Mouse (Mus musculus): ENCODE measurements around the gene St6galnac4. TPM values are rescaled to one million over a fixed set of nuclear protein-coding genes. Genes with fewer than 3 reads are reported as not detected.

St6galnac4 gene
- 100 to 1,000 TPM in 2 of 26 experiments, 10 to 100 TPM in 24; 17.3 to 114 (median 35.7) TPM for total RNA-seq (2018; cell fraction: chromatin; rRNA removed)
- total RNA-seq (2018; cell fraction: cytosol; rRNA removed), result 10 to 100 TPM; 19.7 to 54.7 (median 39.3) TPM
- 100 to 1,000 TPM in 2 of 26 experiments, 10 to 100 TPM in 24; 25.3 to 122 (median 46.9) TPM for total RNA-seq (2018; cell fraction: nucleus; rRNA removed)
- 30.1 to 43.5 TPM (median 34.6 TPM) in 3 replicates for polyA plus RNA-seq (2018)

DNA sequence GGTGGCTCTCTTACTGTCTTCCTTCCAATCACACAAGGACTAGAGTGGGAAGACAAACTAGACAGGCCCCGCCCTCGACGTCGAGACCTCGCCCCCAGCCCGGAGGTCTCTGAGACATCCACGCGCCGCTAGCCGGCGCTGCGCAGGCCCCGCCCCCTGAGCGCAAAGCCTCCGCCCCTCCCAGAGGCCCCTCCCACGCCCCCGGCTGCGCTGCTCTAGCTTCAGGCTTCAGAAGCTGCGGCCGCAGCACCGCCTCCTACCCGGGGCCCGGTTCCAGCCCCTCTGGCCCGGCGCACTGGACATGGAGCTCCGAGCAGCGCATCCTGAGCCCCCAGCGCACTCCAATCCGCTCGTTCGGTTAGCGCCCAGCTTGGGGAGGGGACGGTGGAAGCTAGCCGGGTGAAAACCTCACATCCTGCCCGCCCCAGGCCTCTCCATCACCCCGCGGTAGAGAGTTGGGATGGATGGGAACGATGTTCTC lies at the start of gene St6galnac4:
Gene St6galnac4 (plus strand): TSS at position 225 of the 481 bp plus-strand sequence.
- peak within 1 kb of the TSS; percentile 58 for H3K27ac ChIP-seq
- H3K79me2 ChIP-seq (ENCODE audit: inconsistent target), result peaks cover 25% of the 10 kb centered on the region
- WGBS (ENCODE audit: missing documents), result 2% methylated on average over 38 of the region's 38 CpGs
- peak within 1 kb of the TSS; percentile 75 for H3K4me3 ChIP-seq (ENCODE audit: inconsistent target)
- H3K36me3 ChIP-seq (ENCODE audit: inconsistent target), result no peaks in the 10 kb centered on the region

DNA sequence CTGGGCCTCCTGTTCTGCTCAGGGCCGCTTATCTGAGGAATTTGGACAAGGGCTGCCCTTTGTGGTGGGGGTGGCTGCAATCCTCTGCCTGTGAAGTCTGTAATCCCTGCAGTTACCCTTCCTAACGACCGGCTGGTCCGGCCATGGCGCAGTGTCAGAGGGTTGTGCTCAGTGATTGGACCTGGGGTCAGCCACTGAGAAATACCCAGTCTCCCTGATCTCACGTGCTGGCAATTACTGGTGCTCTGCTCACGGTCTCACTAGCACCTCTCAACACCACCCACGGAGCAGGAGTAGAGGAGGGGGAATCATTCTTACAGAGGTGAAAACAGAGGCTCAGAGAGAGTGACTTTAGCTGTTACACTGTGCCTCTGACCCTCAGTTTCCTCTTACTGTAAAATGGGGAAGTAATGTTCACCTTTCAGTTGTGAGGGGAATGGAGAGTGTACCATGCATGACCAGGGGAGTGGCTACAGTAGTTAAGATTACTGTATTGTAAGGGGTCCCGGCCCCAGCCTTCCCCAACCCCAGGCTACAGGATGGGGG lies 49.5 kb upstream of the St6galnac4 start:
- Histone ChIP-seq H3K36me3 (ENCODE audit: inconsistent target) (no peaks in the 10 kb centered on the region), H3K79me2 (ENCODE audit: inconsistent target) (no peaks in the 10 kb centered on the region), H3K27ac (peak overlapping the region; percentile 24; the same call in 1 of the 2 replicates), H3K4me3 (ENCODE audit: inconsistent target) (peak overlapping the region; percentile 28; the same call in 1 of the 2 replicates)
- WGBS (ENCODE audit: missing documents), result 14% methylated on average over 9 of the region's 9 CpGs

GRCm38 (mm10) chr2:32537941-32538340 lies 49.0 kb upstream of the St6galnac4 start:
- Histone ChIP-seq H3K36me3 (ENCODE audit: inconsistent target) (no peaks in the 10 kb centered on the region), H3K79me2 (ENCODE audit: inconsistent target) (no peaks in the 10 kb centered on the region), H3K27ac (no peak overlapping the region), H3K4me3 (ENCODE audit: inconsistent target) (no peak overlapping the region)
- WGBS (ENCODE audit: missing documents), result 100% methylated on average over 5 of the region's 5 CpGs

DNA sequence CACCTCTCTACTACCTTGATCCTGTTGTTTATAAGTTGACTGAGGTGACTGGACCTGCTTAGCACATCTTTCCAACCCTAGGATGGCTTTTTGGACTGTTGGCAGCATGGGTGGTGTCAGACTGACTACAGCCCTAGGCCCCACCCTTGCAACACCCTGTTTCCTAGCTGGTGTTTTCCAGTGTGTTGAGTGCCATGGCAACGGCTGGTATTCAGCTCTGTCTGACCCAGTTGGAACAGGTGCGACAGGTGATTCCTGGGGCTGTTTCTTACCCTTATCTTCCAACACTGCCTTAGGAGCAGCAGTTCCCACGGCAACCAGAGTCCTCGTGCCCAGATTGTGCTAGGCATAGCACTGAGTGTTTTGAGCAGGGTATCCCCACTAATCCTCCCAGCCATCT lies 48.4 kb upstream of the St6galnac4 start:
- H3K79me2 ChIP-seq (ENCODE audit: inconsistent target), result no peaks in the 10 kb centered on the region
- H3K4me3 ChIP-seq (ENCODE audit: inconsistent target), result no peak overlapping the region
- no peak overlapping the region for H3K27ac ChIP-seq
- no peaks in the 10 kb centered on the region for H3K36me3 ChIP-seq (ENCODE audit: inconsistent target)
- WGBS (ENCODE audit: missing documents), result 88% methylated on average over 4 of the region's 4 CpGs

GRCm38 (mm10) chr2:32539452-32539981 lies 47.4 kb upstream of the St6galnac4 start:
- Histone ChIP-seq H3K79me2 (ENCODE audit: inconsistent target) (no peaks in the 10 kb centered on the region), H3K36me3 (ENCODE audit: inconsistent target) (no peaks in the 10 kb centered on the region), H3K4me3 (ENCODE audit: inconsistent target) (no peak overlapping the region), H3K27ac (no peak overlapping the region)
- WGBS (ENCODE audit: missing documents), result 77% methylated on average over 14 of the region's 14 CpGs

- 89% methylated on average over 2 of the region's 2 CpGs for WGBS (ENCODE audit: missing documents)
- no peak overlapping the region for H3K27ac ChIP-seq
- H3K36me3 ChIP-seq (ENCODE audit: inconsistent target), result no peaks in the 10 kb centered on the region
- no peaks in the 10 kb centered on the region for H3K79me2 ChIP-seq (ENCODE audit: inconsistent target)
- H3K4me3 ChIP-seq (ENCODE audit: inconsistent target), result no peak overlapping the region
Measured at GRCm38 (mm10) chr2:32541333-32541908, 45.5 kb upstream of the St6galnac4 start.

- Histone ChIP-seq H3K27ac (no peak overlapping the region), H3K36me3 (ENCODE audit: inconsistent target) (no peaks in the 10 kb centered on the region), H3K79me2 (ENCODE audit: inconsistent target) (no peaks in the 10 kb centered on the region), H3K4me3 (ENCODE audit: inconsistent target) (no peak overlapping the region)
- WGBS (ENCODE audit: missing documents), result 52% methylated on average over 4 of the region's 4 CpGs
Measured at GRCm38 (mm10) chr2:32541986-32542573, 44.8 kb upstream of the St6galnac4 start.

DNA sequence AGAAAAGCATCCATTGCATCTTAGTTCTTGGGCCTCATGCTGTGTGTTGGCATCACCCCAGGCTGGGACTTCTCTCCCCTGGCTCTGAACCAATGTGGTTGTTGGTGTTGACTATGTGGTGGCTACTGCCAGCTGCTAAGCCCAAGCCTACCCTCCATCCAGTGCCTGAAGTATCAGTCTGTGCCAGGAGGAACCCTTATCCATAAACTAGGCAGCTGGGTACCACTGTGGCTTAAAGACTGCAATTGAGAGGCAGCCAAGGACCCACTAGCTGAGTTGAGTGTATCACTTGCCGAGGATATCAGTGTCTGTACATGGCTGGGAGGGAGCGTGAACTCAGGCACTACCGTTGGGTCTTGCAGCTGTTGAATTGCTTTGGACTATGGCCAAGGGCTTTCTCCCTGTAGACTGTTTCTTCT lies 43.9 kb upstream of the St6galnac4 start:
- Histone ChIP-seq H3K36me3 (ENCODE audit: inconsistent target) (no peaks in the 10 kb centered on the region), H3K79me2 (ENCODE audit: inconsistent target) (no peaks in the 10 kb centered on the region), H3K27ac (no peak overlapping the region), H3K4me3 (ENCODE audit: inconsistent target) (no peak overlapping the region)
- 86% methylated on average over 3 of the region's 3 CpGs for WGBS (ENCODE audit: missing documents)

GRCm38 (mm10) chr2:32546951-32547350 lies 39.9 kb upstream of the St6galnac4 start:
- Histone ChIP-seq H3K4me3 (ENCODE audit: inconsistent target) (no peak overlapping the region), H3K27ac (peak overlapping the region; percentile 53), H3K79me2 (ENCODE audit: inconsistent target) (no peaks in the 10 kb centered on the region), H3K36me3 (ENCODE audit: inconsistent target) (no peaks in the 10 kb centered on the region)
- WGBS (ENCODE audit: missing documents), result 100% methylated on average over 1 of the region's 1 CpGs

- WGBS (ENCODE audit: missing documents), result 94% methylated on average over 5 of the region's 5 CpGs
- peak overlapping the region; percentile 53 for H3K27ac ChIP-seq
- H3K36me3 ChIP-seq (ENCODE audit: inconsistent target), result no peaks in the 10 kb centered on the region
- H3K79me2 ChIP-seq (ENCODE audit: inconsistent target), result no peaks in the 10 kb centered on the region
- H3K4me3 ChIP-seq (ENCODE audit: inconsistent target), result no peak overlapping the region
Measured at GRCm38 (mm10) chr2:32547380-32547779, 39.5 kb upstream of the St6galnac4 start.

- WGBS (ENCODE audit: missing documents), result 54% methylated on average over 7 of the region's 7 CpGs
- Histone ChIP-seq H3K27ac (peak overlapping the region; percentile 53), H3K36me3 (ENCODE audit: inconsistent target) (no peaks in the 10 kb centered on the region), H3K4me3 (ENCODE audit: inconsistent target) (no peak overlapping the region), H3K79me2 (ENCODE audit: inconsistent target) (no peaks in the 10 kb centered on the region)
Measured at GRCm38 (mm10) chr2:32547964-32548739, 38.7 kb upstream of the St6galnac4 start.

DNA sequence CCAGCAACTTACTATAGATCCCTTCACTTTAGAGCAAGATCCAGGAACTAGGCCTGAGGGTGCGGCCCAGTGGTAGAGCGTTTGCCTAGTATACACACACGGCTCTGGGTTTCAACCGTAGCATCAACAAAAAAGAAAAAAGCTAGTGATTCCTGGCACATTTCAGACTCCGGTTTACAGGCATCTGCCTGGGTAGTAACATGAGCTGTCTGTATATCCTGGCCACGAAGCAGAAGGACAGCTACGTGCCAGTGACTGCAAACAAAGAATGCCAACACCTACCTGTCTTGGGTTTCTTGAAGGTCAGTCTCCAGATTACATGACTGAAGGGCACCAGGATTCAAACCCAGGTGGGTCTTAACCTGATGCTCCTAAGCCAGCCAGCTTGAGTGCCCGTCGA lies 37.7 kb upstream of the St6galnac4 start:
- Histone ChIP-seq H3K27ac (no peak overlapping the region), H3K36me3 (ENCODE audit: inconsistent target) (no peaks in the 10 kb centered on the region), H3K79me2 (ENCODE audit: inconsistent target) (no peaks in the 10 kb centered on the region), H3K4me3 (ENCODE audit: inconsistent target) (no peak overlapping the region)
- 92% methylated on average over 9 of the region's 9 CpGs for WGBS (ENCODE audit: missing documents)

DNA sequence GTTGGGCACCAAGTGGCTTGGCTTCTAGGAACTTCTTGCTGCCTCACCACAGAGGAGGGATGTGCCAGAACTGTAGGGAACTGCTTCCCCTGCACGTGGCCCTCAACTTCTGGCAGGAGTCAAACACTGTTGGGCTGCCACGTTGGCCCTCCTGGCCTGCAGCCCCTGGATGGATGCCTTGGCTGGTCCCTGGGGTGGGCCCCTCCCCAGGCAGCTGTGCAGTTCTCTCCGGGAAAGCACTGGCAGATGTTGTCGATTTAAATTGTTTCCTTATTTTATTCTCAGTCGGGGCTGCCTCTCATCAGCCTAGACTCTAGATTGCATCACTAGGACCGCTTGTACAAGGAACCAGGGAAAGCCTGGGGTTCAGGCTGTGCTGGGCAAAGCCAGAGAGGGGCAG lies 37.1 kb upstream of the St6galnac4 start:
- Histone ChIP-seq H3K79me2 (ENCODE audit: inconsistent target) (no peaks in the 10 kb centered on the region), H3K36me3 (ENCODE audit: inconsistent target) (no peaks in the 10 kb centered on the region), H3K4me3 (ENCODE audit: inconsistent target) (no peak overlapping the region), H3K27ac (no peak overlapping the region)
- 4% methylated on average over 6 of the region's 6 CpGs for whole genome bisulfite sequencing (ENCODE audit: missing documents)

GRCm38 (mm10) chr2:32551236-32551635 lies 35.7 kb upstream of the St6galnac4 start:
- Histone ChIP-seq H3K27ac (no peak overlapping the region), H3K4me3 (ENCODE audit: inconsistent target) (no peak overlapping the region), H3K36me3 (ENCODE audit: inconsistent target) (no peaks in the 10 kb centered on the region), H3K79me2 (ENCODE audit: inconsistent target) (no peaks in the 10 kb centered on the region)
- 99% methylated on average over 5 of the region's 5 CpGs for WGBS (ENCODE audit: missing documents)
